Mouse (Mus musculus) adrenal gland (tissue): ENCODE results near the gene Trim21.

Experiments
- intact Hi-C: fragments of 180-260 bp; cut with DNase I; formaldehyde crosslinking; loops from one replicate; pipeline ENCODE4 v1.15.1; 2025
- long read RNA-seq, 2 experiments: library from polyadenylated mRNA; unstranded; transcript quantifications; one replicate each; pipeline ENCODE4 v2.0.0; 2020; ENCODE audit warnings: borderline replicate concordance in 1 of 2; ENCODE audit not compliant: insufficient replicate concordance in 1 of 2

Gene Trim21
- long read RNA-seq, experiment 1, partial matches to known transcripts: 0 of 1 reads
- long read RNA-seq, experiment 1, other reads (novel, unspliced or antisense): 1 of 1 reads
- long read RNA-seq, experiment 2, partial matches to known transcripts: 1 of 2 reads
- long read RNA-seq, experiment 2, other reads (novel, unspliced or antisense): 0 of 2 reads

DNA sequence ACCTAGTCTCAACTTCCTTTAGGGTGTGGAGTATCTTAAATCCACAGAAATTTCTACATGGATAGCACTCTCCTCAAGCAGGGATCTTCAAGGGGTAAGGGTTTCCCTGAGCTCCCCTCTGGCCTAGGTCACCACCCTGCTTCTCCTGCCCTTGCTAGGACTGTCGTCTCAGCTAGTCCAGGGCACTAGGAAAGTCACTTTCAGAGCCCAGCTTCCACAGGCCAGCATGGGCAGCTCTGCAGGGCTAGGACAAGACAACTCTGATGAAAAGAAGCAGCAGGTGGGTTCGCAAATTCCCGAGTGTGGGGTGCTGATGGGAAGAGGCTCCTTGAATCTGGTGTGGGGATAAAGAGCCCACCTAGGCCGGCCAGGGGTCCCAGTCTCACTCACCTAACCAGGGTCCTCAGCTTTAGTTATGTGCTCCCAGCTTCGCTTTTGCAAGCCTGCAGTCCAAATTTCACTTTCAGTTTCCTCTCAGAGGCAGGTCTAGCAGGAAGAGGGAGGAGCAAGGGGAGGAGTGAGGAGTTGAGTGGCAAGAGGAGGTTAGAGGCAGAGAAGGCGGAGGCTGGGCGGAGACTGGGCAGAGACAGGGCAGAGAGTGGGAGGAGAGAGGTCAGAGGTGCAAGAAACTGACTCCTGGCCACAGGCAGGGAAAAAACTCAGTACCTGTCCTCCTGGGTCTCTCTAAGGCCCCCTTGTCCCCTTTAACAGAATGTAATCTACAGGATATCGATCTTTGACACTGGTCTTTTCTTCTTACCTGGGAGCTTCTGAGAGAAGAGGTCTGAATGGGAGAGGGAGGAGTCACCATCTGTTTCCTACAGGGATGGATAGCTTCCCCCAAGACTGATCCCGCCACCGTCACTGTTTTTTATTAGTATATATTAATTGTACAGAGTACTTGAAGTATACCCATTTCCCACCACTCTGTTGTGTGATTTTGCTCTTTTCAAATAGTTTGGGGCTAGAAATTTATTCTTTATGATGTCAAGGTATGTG is at the start of gene Trim21:
Gene Trim21 (minus strand): TSS at position 488 of the 999 bp plus-strand sequence.
- intact Hi-C loops: no loop called here

DNA sequence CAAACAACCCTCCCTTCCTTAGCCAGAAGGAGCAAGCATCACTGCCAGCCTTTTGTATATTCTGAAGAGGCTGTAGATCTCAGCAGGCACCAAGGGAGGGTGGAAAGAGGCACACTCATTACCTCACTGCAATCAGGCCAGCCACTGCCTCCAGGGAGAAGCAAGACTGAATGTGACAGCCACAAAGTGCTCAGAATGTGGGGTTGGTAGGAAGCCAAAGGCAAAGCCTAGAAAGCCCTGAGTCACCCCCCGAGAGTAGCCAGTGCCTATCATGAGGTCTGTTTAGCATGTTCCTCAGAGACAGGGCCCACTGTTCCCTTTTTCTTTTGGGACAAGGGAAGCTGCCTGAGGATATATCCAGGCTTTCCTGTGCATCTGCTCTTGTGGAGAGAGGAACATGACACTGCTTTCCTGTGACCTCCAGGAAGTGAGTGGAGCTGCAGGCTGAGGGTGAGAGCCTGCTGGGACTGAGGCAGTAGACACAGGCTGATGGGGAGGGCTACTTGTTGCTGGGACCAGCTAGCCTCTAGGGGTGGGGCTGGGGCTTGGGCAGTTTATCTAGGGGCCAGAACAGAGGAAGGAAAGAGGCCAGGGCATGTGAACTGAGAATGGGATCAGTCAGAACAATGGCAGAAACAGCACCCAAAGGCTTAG is 32.2 kb upstream of the Trim21 start, which contains the start of gene Olfr552:
Gene Olfr552 (plus strand): TSS at position 393 of the 654 bp plus-strand sequence.
- intact Hi-C loops: no loop called here

DNA sequence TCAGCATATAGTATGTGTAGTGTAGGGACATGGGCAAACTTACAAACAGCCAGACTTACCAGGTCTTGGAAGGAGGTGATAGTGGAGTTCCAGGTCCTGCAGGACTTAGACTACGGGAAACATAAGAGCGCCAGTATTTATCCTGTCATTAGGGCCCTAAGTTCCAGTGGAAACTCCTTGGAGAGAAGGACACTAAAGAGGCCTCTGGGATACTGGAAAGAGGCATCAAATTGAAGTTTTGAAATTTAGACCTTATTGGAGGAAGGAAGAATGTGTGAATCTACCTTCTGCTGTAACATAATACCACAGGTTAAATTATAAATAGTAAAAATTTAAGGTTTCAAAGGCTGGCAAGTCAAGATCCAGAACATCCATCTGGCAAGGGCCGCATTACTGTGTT is 26.5 kb upstream of the Trim21 start, which contains the start of gene Olfr551:
Gene Olfr551 (minus strand): TSS at position 101 of the 400 bp plus-strand sequence.
- intact Hi-C loops: no loop called here

DNA sequence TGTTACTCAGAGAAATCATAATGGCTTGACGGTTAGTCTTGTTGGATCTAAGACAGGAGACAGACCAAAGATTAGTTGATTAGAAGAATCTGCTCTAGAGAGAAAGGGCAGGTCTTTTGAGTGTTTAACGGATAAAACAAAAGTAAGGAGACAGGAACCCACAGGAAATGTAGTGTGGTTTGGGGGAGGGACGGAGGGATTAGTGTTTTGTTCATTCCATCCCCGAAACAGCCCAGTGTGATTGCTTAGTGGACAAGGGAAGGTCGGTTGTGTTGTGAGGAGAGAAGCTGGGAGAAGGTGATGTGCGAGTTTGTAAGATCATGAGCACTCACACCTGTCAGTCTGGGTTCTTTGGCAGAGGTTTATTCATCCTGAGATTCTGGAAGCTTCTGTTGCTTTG is 10.7 kb upstream of the Trim21 start:
- intact Hi-C loops: no loop called here

DNA sequence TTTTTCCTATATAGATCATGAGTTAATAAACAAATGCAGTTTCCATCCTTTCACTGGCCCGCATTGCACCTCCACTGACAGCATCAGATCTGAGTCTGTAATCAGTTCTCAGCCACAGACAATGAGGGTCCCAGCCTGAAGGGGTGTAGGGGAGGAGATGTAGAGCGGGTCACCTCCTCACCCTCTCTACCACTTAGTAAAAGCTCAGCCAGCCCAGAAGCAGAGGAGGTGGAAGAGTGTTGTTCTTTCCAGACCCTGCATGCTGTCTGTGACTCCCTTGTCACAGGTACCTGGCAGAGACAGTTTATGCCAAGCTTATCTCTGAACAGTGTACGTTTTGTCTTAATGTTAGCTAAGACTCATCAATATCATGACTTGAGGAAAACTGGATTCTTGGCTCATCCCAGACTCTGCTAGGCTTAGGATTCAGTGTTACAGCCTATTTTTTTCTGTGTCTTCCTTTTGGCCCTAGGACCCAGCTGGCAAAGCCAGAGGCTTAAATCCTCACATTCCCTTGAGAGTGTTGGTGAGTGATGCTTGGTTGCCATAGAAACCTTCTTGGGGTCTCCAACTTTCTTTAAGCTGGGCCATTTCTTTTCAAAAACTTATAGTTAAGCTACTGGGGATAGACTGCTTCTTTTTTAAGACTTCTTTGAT is 8.0 kb upstream of the Trim21 start:
- intact Hi-C loops: no loop called here

DNA sequence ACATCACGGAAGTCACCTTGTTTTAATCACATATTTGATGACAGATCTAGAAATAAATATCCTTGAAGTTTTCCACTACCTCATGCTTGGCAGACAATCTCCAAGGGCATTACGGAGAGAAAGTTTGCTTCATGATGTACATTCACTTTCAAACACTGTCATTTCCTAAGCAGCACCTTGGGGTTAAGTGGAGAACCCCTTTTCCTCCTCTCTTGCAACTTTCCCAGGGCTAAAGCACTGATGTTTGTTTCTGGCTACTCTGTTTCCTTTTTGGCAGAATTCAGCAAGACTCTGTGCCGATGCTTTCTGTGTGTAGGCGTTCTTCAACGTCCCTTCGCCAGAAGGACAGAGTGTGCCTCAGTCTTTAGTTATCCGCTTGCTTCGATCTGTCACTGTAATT is 5.9 kb upstream of the Trim21 start, which contains the start of gene Olfr550:
Gene Olfr550 (plus strand): TSS at position 301 of the 400 bp plus-strand sequence.
- intact Hi-C loops: no loop called here

DNA sequence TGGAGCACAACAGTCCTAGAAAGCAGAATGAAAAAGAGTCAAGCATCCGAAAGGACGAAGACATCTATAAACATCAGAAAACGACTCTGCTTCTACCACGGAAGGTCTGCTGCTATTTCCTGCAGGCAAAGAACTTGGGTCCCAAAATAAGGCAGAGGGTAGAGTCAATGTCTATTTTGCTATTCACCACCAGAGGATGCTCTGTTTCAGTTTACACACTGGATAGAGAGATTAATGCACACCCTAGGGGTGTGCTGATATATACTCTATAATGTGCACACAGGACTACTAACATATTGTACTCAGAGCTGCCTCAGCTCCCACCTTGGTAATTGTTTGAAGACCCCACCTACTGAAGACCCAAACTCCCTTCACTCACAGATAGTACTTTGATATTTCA is 933 bp upstream of the Trim21 start:
- intact Hi-C loops: no loop called here

DNA sequence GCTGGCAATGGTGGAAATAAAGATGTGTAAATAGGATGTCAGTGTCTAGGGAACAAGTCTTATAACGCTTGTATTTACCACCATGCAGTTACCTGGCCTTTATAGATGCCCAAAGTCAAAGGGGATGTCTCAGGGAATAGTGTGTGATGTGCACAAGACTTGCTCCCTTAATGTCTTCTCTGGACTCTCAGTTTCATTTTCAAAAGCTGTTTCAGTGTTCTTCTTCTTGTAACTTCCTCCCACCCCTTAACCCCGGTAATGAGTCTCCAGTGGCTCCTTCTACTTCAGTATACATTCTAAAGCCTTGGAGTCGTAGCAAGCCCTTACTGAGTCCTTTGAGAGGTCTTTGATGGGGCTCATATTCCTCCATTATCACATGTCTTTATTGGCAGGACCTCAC is 12.0 kb downstream of the Trim21 start:
- intact Hi-C loops: no loop called here

DNA sequence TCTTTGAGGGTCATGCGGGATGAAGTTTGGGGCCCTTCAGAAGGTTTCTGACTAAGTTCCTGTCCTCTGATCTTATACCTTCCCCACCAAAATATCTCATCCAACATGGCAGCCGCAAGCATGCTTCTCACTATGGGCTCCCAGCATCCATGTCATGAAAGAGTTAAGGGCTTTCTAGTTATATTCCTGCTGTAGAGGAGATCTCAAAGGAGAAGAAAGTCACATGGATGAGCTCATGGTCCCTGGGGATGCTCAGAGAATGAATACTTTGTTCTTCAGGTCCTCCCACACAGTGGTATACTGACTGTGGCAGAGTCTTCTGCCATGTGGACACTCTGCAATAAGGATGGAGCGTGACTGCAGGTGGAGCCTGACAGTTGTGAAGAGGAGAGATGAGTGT is 15.7 kb downstream of the Trim21 start, which contains the start of gene Olfr549:
Gene Olfr549 (plus strand): TSS at position 301 of the 400 bp plus-strand sequence.
- intact Hi-C loops: no loop called here

DNA sequence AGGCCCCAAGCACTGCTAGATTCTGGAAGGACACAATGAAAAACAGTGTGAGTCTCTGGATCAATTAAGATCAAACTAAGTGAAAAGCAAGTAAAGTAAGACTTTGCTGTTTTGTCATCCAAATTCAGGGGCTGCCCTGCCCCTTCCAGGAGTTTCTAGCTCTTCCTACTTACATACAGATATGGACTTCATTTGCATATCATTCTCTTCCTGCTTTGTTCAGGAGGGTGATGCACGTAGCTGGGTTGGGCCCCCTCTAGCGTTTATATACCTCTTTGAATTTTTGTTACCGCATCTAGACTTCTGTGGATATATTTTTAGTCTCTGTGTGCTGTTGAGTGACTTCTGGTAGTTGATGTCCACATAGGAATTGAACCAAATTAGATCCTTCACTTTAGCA is 24.0 kb downstream of the Trim21 start:
- intact Hi-C loops: no loop called here

DNA sequence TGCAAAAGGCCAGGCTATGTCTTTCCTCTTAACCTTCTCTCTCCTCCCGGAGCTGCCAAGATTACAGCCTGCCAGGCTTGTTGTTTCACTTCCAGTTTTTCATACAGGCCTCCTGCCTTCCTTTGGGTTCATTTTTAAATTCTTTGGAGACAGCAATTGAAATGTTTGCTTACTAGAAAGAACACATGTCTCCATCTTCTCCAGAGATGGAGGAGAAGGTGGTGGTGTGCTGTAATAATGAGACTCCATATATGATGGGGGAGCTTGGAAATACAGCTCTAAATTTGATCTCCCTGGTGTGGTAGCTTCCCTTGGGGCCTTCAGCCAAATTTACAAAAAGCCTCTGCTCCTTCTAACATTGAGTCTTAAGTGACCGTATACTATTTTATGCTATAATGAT is 24.7 kb downstream of the Trim21 start, which contains the start of gene Olfr548-ps1:
Gene Olfr548-ps1 (plus strand): TSS at position 301 of the 400 bp plus-strand sequence.
- intact Hi-C loops: no loop called here

DNA sequence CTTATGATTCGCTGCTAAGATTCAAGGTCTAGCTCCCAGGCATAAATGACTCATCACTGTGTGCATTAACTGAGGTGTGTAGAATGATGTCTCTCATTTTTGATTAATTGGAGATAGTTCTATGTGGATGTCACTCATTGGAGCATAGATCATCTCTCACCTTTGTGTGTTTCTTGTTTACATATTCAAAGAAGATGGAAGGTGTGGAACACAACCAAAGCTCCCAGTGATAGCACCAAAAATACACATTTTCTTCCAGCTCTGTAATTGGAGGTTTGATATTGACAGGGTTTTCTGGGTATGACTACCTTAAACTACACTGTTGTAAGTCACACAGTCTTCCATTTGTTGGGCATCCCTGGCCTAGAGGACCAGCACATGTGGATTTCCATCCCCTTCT is 30.8 kb downstream of the Trim21 start, which contains the start of gene Olfr547:
Gene Olfr547 (plus strand): TSS at position 301 of the 400 bp plus-strand sequence.
- intact Hi-C loops: no loop called here

DNA sequence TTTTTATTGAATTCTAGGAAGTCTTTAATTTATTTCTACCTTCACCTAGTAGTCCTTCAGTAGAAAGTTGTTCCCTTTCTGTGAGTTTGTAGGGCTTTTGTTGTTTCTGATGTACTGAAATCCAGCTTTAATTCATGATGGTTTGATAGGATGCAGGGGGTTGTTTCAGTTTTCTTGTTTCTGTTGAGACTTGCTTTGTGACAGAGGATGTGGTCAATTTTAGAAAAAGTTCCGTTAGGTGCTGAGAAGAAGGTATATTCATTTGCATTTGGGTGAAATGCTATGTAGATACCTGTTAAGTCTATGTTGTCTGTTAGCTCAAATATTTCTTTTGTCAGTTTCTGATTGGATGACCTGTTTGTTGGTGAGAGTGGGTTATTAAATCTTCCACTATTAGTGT is 36.2 kb downstream of the Trim21 start:
- intact Hi-C loops: no loop called here

DNA sequence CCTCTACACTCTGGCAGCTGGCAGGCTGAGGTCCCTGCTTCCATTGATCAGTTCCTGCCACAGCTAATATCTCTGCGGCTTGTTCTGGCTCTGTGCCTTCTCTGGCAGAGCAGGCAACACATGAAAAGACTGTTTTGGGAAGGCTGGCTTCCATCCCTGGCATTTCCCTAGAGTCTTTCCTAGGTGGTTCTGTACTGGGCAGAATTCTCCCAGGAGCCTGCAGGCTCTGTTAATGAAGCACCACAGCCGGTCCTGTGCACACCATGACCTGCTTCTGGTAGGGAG is 48.3 kb downstream of the Trim21 start:
- intact Hi-C loops: no loop called here

DNA sequence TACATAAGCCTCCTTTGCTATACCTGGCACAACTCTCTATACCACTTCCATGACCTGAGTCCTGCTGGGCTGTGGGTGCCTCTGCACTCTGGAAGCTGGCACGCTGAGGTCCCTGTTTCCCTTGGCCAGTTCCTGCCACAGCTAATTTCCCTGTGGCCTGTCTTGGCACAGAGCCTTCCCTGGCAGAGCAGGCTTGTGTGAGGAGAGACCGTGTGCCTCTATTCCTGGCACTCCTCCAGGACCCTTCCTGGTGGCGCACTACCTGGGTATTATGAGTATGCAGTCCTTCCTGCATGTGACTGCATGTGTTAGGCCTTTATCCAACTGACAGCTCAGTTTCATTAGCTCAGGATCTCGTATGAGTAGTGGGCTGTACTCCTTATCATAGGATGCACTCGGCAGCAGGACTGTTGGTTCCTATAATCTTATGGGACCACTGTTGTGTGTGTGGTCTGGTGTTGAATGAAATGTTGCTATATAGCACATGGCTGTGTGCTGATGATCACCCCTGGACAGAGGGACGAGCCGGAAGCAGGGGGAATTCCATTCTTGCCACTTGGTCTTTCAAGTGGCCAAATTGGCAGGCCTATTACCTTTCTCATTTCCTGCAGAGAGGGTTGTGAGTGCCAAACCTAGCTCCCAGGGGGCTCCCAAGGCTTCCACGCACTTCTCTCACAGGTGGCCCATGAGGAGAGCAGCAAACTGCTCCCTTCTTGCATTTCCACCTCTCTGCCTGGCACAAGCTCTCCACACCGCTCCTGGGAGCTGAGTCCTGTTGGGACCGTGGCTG is 48.8 kb downstream of the Trim21 start:
- intact Hi-C loops: no loop called here

DNA sequence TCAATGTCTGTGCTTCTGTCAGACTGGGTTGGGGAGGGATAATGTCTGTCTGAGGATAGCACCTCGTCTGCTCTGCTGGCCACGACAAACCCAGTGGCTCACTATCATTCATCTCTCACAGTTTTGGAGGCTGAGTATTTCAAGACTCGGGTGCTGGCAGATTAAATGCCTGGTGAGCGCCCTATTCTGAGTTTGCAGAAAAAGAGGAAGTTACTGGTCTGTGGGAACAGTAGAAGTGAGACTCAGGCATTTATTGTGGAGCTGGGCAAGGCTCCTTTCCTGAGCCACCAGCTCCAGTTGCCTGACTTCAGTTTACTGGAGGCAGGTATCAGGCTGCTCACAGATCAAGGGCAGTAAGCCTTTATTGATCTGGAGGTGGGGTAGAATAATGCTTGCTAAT is 51.1 kb downstream of the Trim21 start:
- intact Hi-C loops: loop anchor here (2.0 to 5.0 kb wide), 2 partner anchors 123 to 403 kb away; partner anchors contain the start of gene Olfr571

DNA sequence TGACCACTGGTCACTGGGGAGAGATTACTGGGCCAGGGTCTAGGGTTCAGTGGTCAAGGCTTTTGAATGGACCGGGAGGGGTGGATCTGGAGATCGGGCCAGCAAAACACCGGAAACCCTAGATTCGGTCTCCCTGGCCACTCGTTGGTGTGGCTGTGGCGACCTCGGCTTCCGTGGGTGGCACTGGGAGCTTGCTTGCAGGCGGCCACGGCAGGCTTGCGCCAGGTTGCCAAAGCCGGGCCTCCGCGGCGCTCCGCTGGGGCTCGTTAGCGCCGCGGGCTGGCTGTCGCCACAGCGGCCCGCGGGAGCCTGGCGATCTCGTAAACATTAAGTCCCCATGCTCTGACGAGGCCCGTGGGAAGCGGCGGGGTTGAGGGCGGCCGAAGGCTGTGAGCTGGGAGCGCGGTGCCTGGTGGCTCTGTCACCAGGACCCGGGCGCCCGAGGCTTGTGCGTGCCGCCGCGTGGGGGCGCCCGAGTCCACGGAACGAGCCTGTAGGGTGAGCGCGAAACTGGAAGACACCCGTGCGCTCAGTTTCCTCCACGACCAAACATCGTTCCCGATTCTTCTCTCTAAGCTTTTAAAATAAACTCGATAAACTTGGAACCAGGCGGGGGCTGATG is 52.4 kb downstream of the Trim21 start:
- intact Hi-C loops: loop anchor here (5.0 kb wide), 1 partner anchor 404 kb away; the partner anchor contains the start of gene Olfr571

DNA sequence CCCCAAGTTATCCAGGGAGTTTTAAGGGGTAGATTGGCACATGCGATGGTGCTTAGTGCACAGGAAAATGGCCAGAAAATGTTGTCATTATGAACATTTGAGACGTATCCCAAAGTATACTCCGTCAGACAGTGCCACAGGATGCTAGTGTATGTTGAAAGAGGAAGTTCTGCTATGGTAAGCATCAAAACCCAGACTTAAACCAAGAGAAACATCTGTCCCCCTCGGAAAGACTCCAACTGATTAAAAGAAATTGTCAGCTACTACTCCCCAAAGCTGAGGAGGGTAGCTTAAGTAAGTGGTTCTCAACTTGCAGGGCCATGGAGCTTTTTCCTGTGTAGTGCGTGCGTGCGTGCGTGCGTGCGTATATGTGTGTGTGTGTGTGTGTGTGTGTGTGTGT is 53.4 kb downstream of the Trim21 start:
- intact Hi-C loops: loop anchor here (5.0 kb wide), 1 partner anchor 405 kb away; the partner anchor contains the start of gene Olfr571

DNA sequence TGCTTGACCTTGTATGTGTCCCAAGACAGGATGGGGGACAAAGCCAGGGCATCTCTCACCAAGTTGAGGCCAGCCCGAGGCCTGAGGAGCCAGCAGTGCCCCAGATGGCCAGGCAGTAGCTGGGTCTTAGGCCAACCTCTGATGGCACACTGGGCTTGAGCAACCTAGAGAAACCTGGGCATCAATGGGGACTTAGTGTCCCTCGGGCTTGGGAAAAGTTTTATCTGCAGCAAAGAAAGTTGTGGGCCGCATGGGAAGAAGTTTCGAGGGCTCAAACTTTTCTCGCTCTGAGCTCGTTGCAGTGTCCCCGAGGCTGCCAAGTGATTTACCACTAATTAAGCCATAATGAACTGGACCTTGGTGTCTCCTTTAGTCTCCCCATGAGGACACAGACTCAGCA is 55.6 kb downstream of the Trim21 start:
- intact Hi-C loops: loop anchor here (5.0 kb wide), 1 partner anchor 408 kb away; the partner anchor contains the start of gene Olfr571

DNA sequence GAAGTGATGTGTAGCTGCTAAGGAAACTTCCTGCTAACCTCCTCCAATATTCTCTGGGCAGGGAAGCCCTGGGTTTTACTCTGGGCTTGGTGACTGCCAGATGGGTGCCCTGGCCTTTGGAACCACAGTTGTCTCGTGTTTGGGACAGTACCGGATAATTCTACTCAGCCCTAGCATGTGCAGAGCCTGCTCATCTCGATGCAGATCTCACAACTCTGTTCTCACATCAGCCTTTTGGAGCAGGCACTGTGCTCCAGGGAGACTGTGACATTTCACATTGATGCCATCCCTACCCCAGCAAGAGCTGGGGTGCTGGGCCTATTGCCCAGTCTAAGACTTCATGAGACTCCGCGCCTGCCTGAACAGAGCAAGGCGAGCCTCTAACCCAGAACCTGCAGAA is 56.6 kb downstream of the Trim21 start:
- intact Hi-C loops: no loop called here
